Mouse (Mus musculus) left cerebral cortex, adult 9 months (tissue): ENCODE measurements at regions not wholly inside any gene's neighbourhood (a gene's known extent, or its start where the extent isn't known, plus 50 kb on each side); places are given as distances from the start of the nearest gene placed in this dataset.
A peak's percentile ranks its signal among the peaks of the same experiment; 100 is the strongest.

Experiments used
- DNase-seq, 2 experiments: peaks; one replicate each; pipeline ENCODE4 v3.0.0; 2022; ENCODE audit warnings: low spot score in 2 of 2

GRCm38 (mm10) chr8:25463532-25463931 lies 639.4 kb upstream of the Adam5 start:
- peak in 1 of 2 experiments; percentile 13 for DNase-seq

GRCm38 (mm10) chr8:25462492-25462891 lies 638.3 kb upstream of the Adam5 start:
- DNase-seq = no peak

- no peak for DNase-seq
Measured at GRCm38 (mm10) chr8:25455644-25456043, 631.5 kb upstream of the Adam5 start.

- no peak for DNase-seq
Measured at GRCm38 (mm10) chr8:25454972-25455371, 630.8 kb upstream of the Adam5 start.

GRCm38 (mm10) chr8:25453826-25454225 lies 629.7 kb upstream of the Adam5 start:
- no peak for DNase-seq

- no peak for DNase-seq
Measured at GRCm38 (mm10) chr8:25450544-25450943, 626.4 kb upstream of the Adam5 start.

GRCm38 (mm10) chr8:25449590-25449989 lies 625.4 kb upstream of the Adam5 start:
- DNase-seq = no peak

- DNase-seq = no peak
Measured at GRCm38 (mm10) chr8:25447900-25448299, 623.7 kb upstream of the Adam5 start.

- no peak for DNase-seq
Measured at GRCm38 (mm10) chr8:25445968-25446367, 621.8 kb upstream of the Adam5 start.

GRCm38 (mm10) chr8:25445054-25445453 lies 620.9 kb upstream of the Adam5 start:
- no peak for DNase-seq

GRCm38 (mm10) chr8:25443552-25443951 lies 619.4 kb upstream of the Adam5 start:
- peak in 1 of 2 experiments; percentile 9 for DNase-seq

- no peak for DNase-seq
Measured at GRCm38 (mm10) chr8:25441057-25441441, 616.9 kb upstream of the Adam5 start.

- peak in 1 of 2 experiments; percentile 25 for DNase-seq
Measured at GRCm38 (mm10) chr8:25440391-25441056, 616.4 kb upstream of the Adam5 start.

GRCm38 (mm10) chr8:25439971-25440370 lies 615.8 kb upstream of the Adam5 start:
- DNase-seq = no peak

GRCm38 (mm10) chr8:25438021-25438620 lies 614.0 kb upstream of the Adam5 start:
- DNase-seq = peak in 1 of 2 experiments; percentile 19

- no peak for DNase-seq
Measured at GRCm38 (mm10) chr8:25437178-25437577, 613.0 kb upstream of the Adam5 start.

GRCm38 (mm10) chr8:25430552-25430951 lies 606.4 kb upstream of the Adam5 start:
- no peak for DNase-seq

- no peak for DNase-seq
Measured at GRCm38 (mm10) chr8:25429846-25430482, 605.8 kb upstream of the Adam5 start.

GRCm38 (mm10) chr8:25428761-25429160 lies 604.6 kb upstream of the Adam5 start:
- no peak for DNase-seq

- DNase-seq = no peak
Measured at GRCm38 (mm10) chr8:25426207-25426606, 602.0 kb upstream of the Adam5 start.

- DNase-seq = no peak
Measured at GRCm38 (mm10) chr8:25421478-25421877, 597.3 kb upstream of the Adam5 start.

GRCm38 (mm10) chr8:25410536-25410935 lies 586.4 kb upstream of the Adam5 start:
- DNase-seq = no peak

GRCm38 (mm10) chr8:25407862-25408261 lies 583.7 kb upstream of the Adam5 start:
- no peak for DNase-seq
